Mouse (Mus musculus): ENCODE results near the gene Ptprm.

GRCm38 (mm10) chr17:67178686-67179265, 175.5 kb downstream of the Ptprm start:
- TF ChIP-seq CTCF (IDR thresholded peaks at IDR 0.05; ENCODE audit: low read depth) = no peak
- no peak for TF ChIP-seq EP300 (IDR thresholded peaks at IDR 0.05; ENCODE audit: low read depth)
